Mouse (Mus musculus): ENCODE results near the gene Vmn1r51. TPM values are rescaled to one million over a fixed set of nuclear protein-coding genes. Genes with fewer than 3 reads are reported as not detected.
"Not testable (repeated sequence)": the region's sequence is repeated elsewhere in the genome, so short reads cannot be mapped to it uniquely, and the experiment has no call there.

Gene Vmn1r51
- polyA plus RNA-seq (2015; fragmentation: Nextera tagmentation; extraction: Ambion mirVana) = not detected in 2 replicates

- H3K4me2 ChIP-seq (ENCODE audit: low read length); H3K4me1 ChIP-seq (replicated peaks; ENCODE audit: control insufficient read depth, insufficient read depth, low read length); H3K9ac ChIP-seq (replicated peaks; ENCODE audit: low read depth, low read length); ATAC-seq; H3K27me3 ChIP-seq (replicated peaks; ENCODE audit: control insufficient read depth, insufficient read depth, low read length); H3K4me3 ChIP-seq (replicated peaks; ENCODE audit: low read length); H3K9me3 ChIP-seq (ENCODE audit: control insufficient read depth, low read length); H3K27ac ChIP-seq (ENCODE audit: low read length); H3K36me3 ChIP-seq (ENCODE audit: control insufficient read depth, insufficient read depth): not testable (repeated sequence)
- WGBS = 92% methylated on average over 1 of the region's 1 CpGs
These were observed at the start of gene Vmn1r51 for GRCm38 (mm10) chr6:90122296-90122695. Gene Vmn1r51, plus strand, starts transcription at chr6:90122596.

- no peak within 1 kb of the TSS for H3K9ac ChIP-seq (replicated peaks; ENCODE audit: low read depth, low read length)
- WGBS = 83% methylated on average over 4 of the region's 4 CpGs
These were observed 44.0 kb upstream of the Vmn1r51 start, which contains the start of gene Vmn1r49 for GRCm38 (mm10) chr6:90078406-90078805. Gene Vmn1r49, minus strand, starts transcription at chr6:90078506.

GRCm38 (mm10) chr6:90100566-90100965 lies 21.8 kb upstream of the Vmn1r51 start:
- H3K4me3 ChIP-seq (replicated peaks; ENCODE audit: low read length) = no peak overlapping the region
- H3K27me3 ChIP-seq (replicated peaks; ENCODE audit: control insufficient read depth, insufficient read depth, low read length) = no peaks in the 10 kb centered on the region
- H3K4me2 ChIP-seq (ENCODE audit: low read length) = no peak overlapping the region
- 94% methylated on average over 2 of the region's 2 CpGs for WGBS
- no peaks in the 10 kb centered on the region for H3K36me3 ChIP-seq (ENCODE audit: control insufficient read depth, insufficient read depth)
- H3K4me1 ChIP-seq (replicated peaks; ENCODE audit: control insufficient read depth, insufficient read depth, low read length) = no peaks in the 10 kb centered on the region
- H3K9ac ChIP-seq (replicated peaks; ENCODE audit: low read depth, low read length) = no peak overlapping the region
- H3K27ac ChIP-seq (ENCODE audit: low read length) = no peak overlapping the region
- no peak for ATAC-seq
- no peaks in the 10 kb centered on the region for H3K9me3 ChIP-seq (ENCODE audit: control insufficient read depth, low read length)

More at GRCm38 (mm10) chr6:90078406-90078805, 44.0 kb upstream of the Vmn1r51 start, which contains the start of gene Vmn1r49:
- Histone ChIP-seq H3K36me3 (ENCODE audit: control insufficient read depth, insufficient read depth) (no peaks in the 10 kb centered on the region), H3K27me3 (replicated peaks; ENCODE audit: control insufficient read depth, insufficient read depth, low read length) (no peaks in the 10 kb centered on the region), H3K9me3 (ENCODE audit: control insufficient read depth, low read length) (peaks cover 3% of the 10 kb centered on the region; the same call in 1 of the 2 replicates), H3K4me2 (ENCODE audit: low read length) (no peak within 1 kb of the TSS), H3K27ac (ENCODE audit: low read length) (no peak within 1 kb of the TSS), H3K4me3 (replicated peaks; ENCODE audit: low read length) (no peak within 1 kb of the TSS), H3K4me1 (replicated peaks; ENCODE audit: control insufficient read depth, insufficient read depth, low read length) (no peaks in the 10 kb centered on the region)
- ATAC-seq = no peak

- Histone ChIP-seq H3K4me3 (replicated peaks; ENCODE audit: low read length) (no peak within 1 kb of the TSS), H3K9ac (replicated peaks; ENCODE audit: low read depth, low read length) (no peak within 1 kb of the TSS), H3K4me1 (replicated peaks; ENCODE audit: control insufficient read depth, insufficient read depth, low read length) (no peaks in the 10 kb centered on the region), H3K9me3 (ENCODE audit: control insufficient read depth, low read length) (no peaks in the 10 kb centered on the region), H3K4me2 (ENCODE audit: low read length) (no peak within 1 kb of the TSS), H3K36me3 (ENCODE audit: control insufficient read depth, insufficient read depth) (no peaks in the 10 kb centered on the region), H3K27me3 (replicated peaks; ENCODE audit: control insufficient read depth, insufficient read depth, low read length) (no peaks in the 10 kb centered on the region), H3K27ac (ENCODE audit: low read length) (no peak within 1 kb of the TSS)
- ATAC-seq = no peak
- 65% methylated on average over 2 of the region's 2 CpGs for WGBS
These were observed 21.3 kb upstream of the Vmn1r51 start, which contains the start of gene Vmn1r50 for GRCm38 (mm10) chr6:90101130-90101529. Gene Vmn1r50, plus strand, starts transcription at chr6:90101430.

GRCm38 (mm10) chr6:90160139-90160538 lies 37.7 kb downstream of the Vmn1r51 start:
- no peak for ATAC-seq
- H3K4me1 ChIP-seq (replicated peaks; ENCODE audit: control insufficient read depth, insufficient read depth, low read length) = no peaks in the 10 kb centered on the region
- WGBS = 88% methylated on average over 3 of the region's 3 CpGs
- no peak overlapping the region for H3K4me2 ChIP-seq (ENCODE audit: low read length)
- H3K4me3 ChIP-seq (replicated peaks; ENCODE audit: low read length) = no peak overlapping the region
- H3K9me3 ChIP-seq (ENCODE audit: control insufficient read depth, low read length) = no peaks in the 10 kb centered on the region
- no peaks in the 10 kb centered on the region for H3K36me3 ChIP-seq (ENCODE audit: control insufficient read depth, insufficient read depth)
- no peak overlapping the region for H3K27ac ChIP-seq (ENCODE audit: low read length)
- no peaks in the 10 kb centered on the region for H3K27me3 ChIP-seq (replicated peaks; ENCODE audit: control insufficient read depth, insufficient read depth, low read length)
- H3K9ac ChIP-seq (replicated peaks; ENCODE audit: low read depth, low read length) = no peak overlapping the region

- Histone ChIP-seq H3K27ac (ENCODE audit: low read length) (no peak within 1 kb of the TSS), H3K4me1 (replicated peaks; ENCODE audit: control insufficient read depth, insufficient read depth, low read length) (no peaks in the 10 kb centered on the region), H3K9me3 (ENCODE audit: control insufficient read depth, low read length) (0 out of 2 replicates have a peak, but pooled peaks cover 2% of the 10 kb centered on the region), H3K4me2 (ENCODE audit: low read length) (no peak within 1 kb of the TSS), H3K27me3 (replicated peaks; ENCODE audit: control insufficient read depth, insufficient read depth, low read length) (no peaks in the 10 kb centered on the region), H3K36me3 (ENCODE audit: control insufficient read depth, insufficient read depth) (no peaks in the 10 kb centered on the region), H3K4me3 (replicated peaks; ENCODE audit: low read length) (no peak within 1 kb of the TSS), H3K9ac (replicated peaks; ENCODE audit: low read depth, low read length) (no peak within 1 kb of the TSS)
- WGBS = 79% methylated on average over 2 of the region's 2 CpGs
- no peak for ATAC-seq
These were observed 52.1 kb downstream of the Vmn1r51 start, which contains the start of gene Vmn1r52 for GRCm38 (mm10) chr6:90174508-90174907. Gene Vmn1r52, plus strand, starts transcription at chr6:90174808.

Other genes starting within 250 kb of the Vmn1r51 start
- gene Vmn1r42, start 246.2 kb upstream of the Vmn1r51 start, polyA plus RNA-seq (2015; fragmentation: Nextera tagmentation; extraction: Ambion mirVana) = not detected in 2 replicates
- gene Vmn1r43, start 246.2 kb upstream of the Vmn1r51 start, polyA plus RNA-seq (2015; fragmentation: Nextera tagmentation; extraction: Ambion mirVana) = not detected in 2 replicates
- gene Vmn1r44, start 238.9 kb upstream of the Vmn1r51 start, polyA plus RNA-seq (2015; fragmentation: Nextera tagmentation; extraction: Ambion mirVana) = not detected in 2 replicates
- not detected in 2 replicates for gene Vmn1r45, start 182.0 kb upstream of the Vmn1r51 start, polyA plus RNA-seq (2015; fragmentation: Nextera tagmentation; extraction: Ambion mirVana)
- gene Vmn1r46, start 153.3 kb upstream of the Vmn1r51 start, polyA plus RNA-seq (2015; fragmentation: Nextera tagmentation; extraction: Ambion mirVana) = not detected in 2 replicates
- gene Vmn1r47, start 106.4 kb upstream of the Vmn1r51 start, polyA plus RNA-seq (2015; fragmentation: Nextera tagmentation; extraction: Ambion mirVana) = not detected in 2 replicates
- gene Vmn1r48, start 85.8 kb upstream of the Vmn1r51 start, polyA plus RNA-seq (2015; fragmentation: Nextera tagmentation; extraction: Ambion mirVana) = not detected in 2 replicates
- not detected in 2 replicates for gene Vmn1r49, start 44.1 kb upstream of the Vmn1r51 start, polyA plus RNA-seq (2015; fragmentation: Nextera tagmentation; extraction: Ambion mirVana)
- gene Vmn1r50, start 21.2 kb upstream of the Vmn1r51 start, polyA plus RNA-seq (2015; fragmentation: Nextera tagmentation; extraction: Ambion mirVana) = not detected in 2 replicates
- not detected in 2 replicates for gene Vmn1r52, start 52.2 kb downstream of the Vmn1r51 start, polyA plus RNA-seq (2015; fragmentation: Nextera tagmentation; extraction: Ambion mirVana)
- not detected in 2 replicates for gene V1ra8, start 80.2 kb downstream of the Vmn1r51 start, polyA plus RNA-seq (2015; fragmentation: Nextera tagmentation; extraction: Ambion mirVana)
- not detected in 2 replicates for gene Vmn1r53, start 101.8 kb downstream of the Vmn1r51 start, polyA plus RNA-seq (2015; fragmentation: Nextera tagmentation; extraction: Ambion mirVana)
- gene Vmn1r54, start 123.7 kb downstream of the Vmn1r51 start, polyA plus RNA-seq (2015; fragmentation: Nextera tagmentation; extraction: Ambion mirVana) = not detected in 2 replicates
- not detected in 2 replicates for gene BC048671, start 178.6 kb downstream of the Vmn1r51 start, polyA plus RNA-seq (2015; fragmentation: Nextera tagmentation; extraction: Ambion mirVana)
- not detected in 2 replicates for gene Chst13, start 202.6 kb downstream of the Vmn1r51 start, polyA plus RNA-seq (2015; fragmentation: Nextera tagmentation; extraction: Ambion mirVana)
- gene Uroc1, start 210.7 kb downstream of the Vmn1r51 start, polyA plus RNA-seq (2015; fragmentation: Nextera tagmentation; extraction: Ambion mirVana) = not detected in 2 replicates
- gene Zxdc, start 246.9 kb downstream of the Vmn1r51 start, polyA plus RNA-seq (2015; fragmentation: Nextera tagmentation; extraction: Ambion mirVana) = 10.1 and 10.4 TPM in 2 replicates